11 mouse cellular contexts compared by ENCODE assay signal in genomic region chr5:126019781-126020180, GRCm38 (mm10).
"Had no signal": no experiment of that assay in that cellular context is flagged by ENCODE, and none has a peak within 500 bp of the region (broad histone marks: within the 10 kb centered on the region; RNA-seq: fewer than 3 reads in every experiment).

No protein-coding gene starts in this region.

- DNase-seq: kidney, adult 2 months; kidney, postnatal 25 days; layer of hippocampus, adult 9-11 months; liver, embryonic 13.5 days; retina, postnatal 1 day; right cerebral cortex, postnatal 14 days; right cerebral cortex, postnatal 4 days; thymus, postnatal 25 days had no signal

- ATAC-seq: intestine, postnatal 0 days; midbrain, embryonic 13.5 days; midbrain, embryonic 16.5 days had no signal
